Mouse (Mus musculus) MEL (cell line): ENCODE results near the gene Aven. TPM values are rescaled to one million over a fixed set of nuclear protein-coding genes. Genes with fewer than 3 reads are reported as not detected.
A peak's percentile ranks its signal among the peaks of the same experiment; 100 is the strongest.

Experiments used
- DNase-seq: peaks from one replicate; pipeline ENCODE4 v3.0.0; 2011; ENCODE audit warnings: low read depth, low spot score
- H3K27ac ChIP-seq: 2 replicates; pipeline ENCODE4 v1.5.1; 2012; ENCODE audit warnings: low read depth, mild to moderate bottlenecking, control low read depth, low read length, moderate library complexity; ENCODE audit not compliant: control insufficient read depth
- H3K27me3 ChIP-seq, 2 experiments: fragments of 150-350 bp in 1 of 2; sonication (generic) in 1 of 2; 2 replicates each; pipeline ENCODE4 v1.6.1; 2012; ENCODE audit warnings: low read length in 2 of 2, mild to moderate bottlenecking in 2 of 2, improper control_type of control experiment in 1 of 2, moderate library complexity in 1 of 2; ENCODE audit not compliant: insufficient read depth in 2 of 2, control insufficient read depth in 1 of 2
- H3K36me3 ChIP-seq, 2 experiments: 2 replicates each; pipeline ENCODE4 v1.6.1; 2012 to 2014; ENCODE audit warnings: low read length in 2 of 2, improper control_type of control experiment in 1 of 2, inconsistent platforms in 1 of 2, mild to moderate bottlenecking in 1 of 2; ENCODE audit not compliant: insufficient read depth in 2 of 2, control insufficient read depth in 1 of 2
- H3K4me1 ChIP-seq, 2 experiments: fragments of 150-350 bp in 1 of 2; sonication (generic) in 1 of 2; 2 replicates each; pipeline ENCODE4 v1.6.1; 2012; ENCODE audit warnings: low read length in 2 of 2, improper control_type of control experiment in 1 of 2, mild to moderate bottlenecking in 1 of 2; ENCODE audit not compliant: insufficient read depth in 2 of 2, control insufficient read depth in 1 of 2
- H3K4me3 ChIP-seq, 2 experiments: fragments of 150-350 bp in 1 of 2; sonication (generic) in 1 of 2; 2 replicates each; pipeline ENCODE4 v1.5.1; 2012; ENCODE audit warnings: low read depth in 2 of 2, low read length in 2 of 2, mild to moderate bottlenecking in 2 of 2, moderate library complexity in 2 of 2, control low read depth in 1 of 2, improper control_type of control experiment in 1 of 2; ENCODE audit not compliant: control insufficient read depth in 1 of 2, insufficient read depth in 1 of 2
- H3K79me2 ChIP-seq: 2 replicates; pipeline ENCODE4 v1.6.1; 2012; ENCODE audit warnings: mild to moderate bottlenecking, low read length, moderate library complexity; ENCODE audit not compliant: control insufficient read depth, poor library complexity, insufficient read depth
- H3K9ac ChIP-seq: 2 replicates; pipeline ENCODE4 v1.6.1; 2012; ENCODE audit warnings: low read depth, mild to moderate bottlenecking, control low read depth, low read length, moderate library complexity; ENCODE audit not compliant: control insufficient read depth, poor library complexity, severe bottlenecking
- H3K9me3 ChIP-seq: fragments of 150-350 bp; sonication (generic); replicated peaks from 2 replicates; pipeline ENCODE4 v1.6.1; 2012; ENCODE audit warnings: mild to moderate bottlenecking, low read length, improper control_type of control experiment, moderate library complexity; ENCODE audit not compliant: insufficient read depth
- CHD1 ChIP-seq: IDR thresholded peaks from 2 replicates; pipeline ENCODE4 v1.6.1; 2012; ENCODE audit warnings: low read depth, mild to moderate bottlenecking, inconsistent platforms, low read length, improper control_type of control experiment
- CHD2 ChIP-seq: IDR thresholded peaks from 2 replicates; pipeline ENCODE4 v1.6.1; 2011; ENCODE audit warnings: low read length, improper control_type of control experiment
- CTCF ChIP-seq, 3 experiments: IDR thresholded peaks in 2 of 3; conservative IDR thresholded peaks in 1 of 3; 2 replicates each; pipeline ENCODE4 v1.5.1; 2011 to 2012; ENCODE audit warnings: low read length in 3 of 3, low read depth in 2 of 3, mild to moderate bottlenecking in 2 of 3, improper control_type of control experiment in 1 of 3, inconsistent platforms in 1 of 3, mixed read lengths in 1 of 3, moderate library complexity in 1 of 3; ENCODE audit not compliant: control insufficient read depth in 1 of 3, insufficient read depth in 1 of 3, poor library complexity in 1 of 3, severe bottlenecking in 1 of 3
- EP300 ChIP-seq, 2 experiments: IDR thresholded peaks; 2 replicates each; pipeline ENCODE4 v1.6.1; 2011; ENCODE audit warnings: improper control_type of control experiment in 2 of 2, low read length in 2 of 2, low read depth in 1 of 2, mild to moderate bottlenecking in 1 of 2
- GATA1 ChIP-seq: IDR thresholded peaks from 2 replicates; pipeline ENCODE4 v1.6.1; 2011; ENCODE audit warnings: low read depth, low read length, improper control_type of control experiment
- MXI1 ChIP-seq: IDR thresholded peaks from 2 replicates; pipeline ENCODE4 v1.6.1; 2011; ENCODE audit warnings: mild to moderate bottlenecking, low read depth, low read length, improper control_type of control experiment
- MYC ChIP-seq: IDR thresholded peaks from 2 replicates; pipeline ENCODE4 v1.6.1; 2011; ENCODE audit warnings: low read depth, mild to moderate bottlenecking, low read length, improper control_type of control experiment, moderate library complexity
- TCF12 ChIP-seq: IDR thresholded peaks from 2 replicates; pipeline ENCODE4 v1.6.1; 2014; ENCODE audit warnings: low read depth, mild to moderate bottlenecking, inconsistent platforms, low read length, improper control_type of control experiment, moderate library complexity
- ZKSCAN1 ChIP-seq: IDR thresholded peaks from 2 replicates; pipeline ENCODE4 v1.6.1; 2012; ENCODE audit warnings: low read depth, mild to moderate bottlenecking, inconsistent platforms, low read length, improper control_type of control experiment, moderate library complexity
- ZMIZ1 ChIP-seq: IDR thresholded peaks from 2 replicates; pipeline ENCODE4 v1.6.1; 2012; ENCODE audit warnings: low read depth, mild to moderate bottlenecking, inconsistent platforms, low read length, improper control_type of control experiment, moderate library complexity
- ZNF384 ChIP-seq: IDR thresholded peaks from 2 replicates; pipeline ENCODE4 v1.6.1; 2012; ENCODE audit warnings: low read depth, mild to moderate bottlenecking, inconsistent platforms, low read length, improper control_type of control experiment
- polyA plus RNA-seq, 2 experiments: library from polyadenylated mRNA; stranded (reverse) in 1 of 2; unstranded in 1 of 2; fragments of >175 nt in 1 of 2; fragments of >200 nt in 1 of 2; gene quantifications; 2 replicates each; pipeline versions ENCODE4 v1.2.1 to v1.2.4; 2012; ENCODE audit warnings: low replicate concordance in 2 of 2, low read depth in 1 of 2; ENCODE audit not compliant: insufficient read length in 2 of 2, insufficient read depth in 1 of 2, missing spikeins in 1 of 2
- total RNA-seq: library from RNA; depleted of rRNA; stranded (reverse); fragments of 300-350 nt; gene quantifications from 2 replicates; pipeline ENCODE4 v1.2.3, GENCODE M21; 2012

Gene Aven
- total and polyA plus RNA-seq, 3 experiments, result 33.4 to 72.8 (median 50.3) TPM

DNA sequence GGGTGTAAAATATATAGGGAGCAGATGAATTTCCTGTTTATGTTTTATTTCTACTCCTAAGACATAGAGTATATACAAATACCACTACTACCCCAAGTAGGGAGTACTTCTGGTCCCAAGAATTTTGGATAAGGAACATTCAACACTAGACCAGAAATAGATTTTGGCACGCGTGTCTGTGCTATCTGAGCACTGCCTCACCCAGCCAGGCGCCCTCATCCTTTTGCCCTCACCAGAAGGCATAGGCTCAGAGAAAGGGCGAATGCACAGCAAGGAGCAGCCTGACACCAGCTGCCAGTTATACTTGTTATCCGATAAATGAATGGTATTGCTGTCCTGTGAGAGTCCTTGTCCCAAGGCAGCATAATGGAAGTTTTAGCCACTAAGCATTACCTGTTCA is 144.4 kb downstream of the Aven start:
- H3K9me3 ChIP-seq, result no peaks in the 10 kb centered on the region
- H3K4me3 ChIP-seq, result no peak overlapping the region
- TF ChIP-seq ZMIZ1 (no peak), CHD1 (no peak), ZNF384 (no peak), MXI1 (no peak), CHD2 (no peak), CTCF (IDR thresholded peaks at IDR 0.05 in 2 of 3, conservative IDR thresholded peaks at IDR 0.05 in 1 of 3; ENCODE audit: control insufficient read depth in 1 of 3, insufficient read depth in 1 of 3, low read depth in 2 of 3, low read length in 3 of 3, poor library complexity in 1 of 3, severe bottlenecking in 1 of 3) (no peak), MYC (no peak)
- no peaks in the 10 kb centered on the region for H3K36me3 ChIP-seq
- no peak for DNase-seq
- no peaks in the 10 kb centered on the region for H3K79me2 ChIP-seq
- no peaks in the 10 kb centered on the region for H3K4me1 ChIP-seq
- H3K27me3 ChIP-seq, result no peaks in the 10 kb centered on the region
- no peak overlapping the region for H3K9ac ChIP-seq
- H3K27ac ChIP-seq, result no peak overlapping the region

DNA sequence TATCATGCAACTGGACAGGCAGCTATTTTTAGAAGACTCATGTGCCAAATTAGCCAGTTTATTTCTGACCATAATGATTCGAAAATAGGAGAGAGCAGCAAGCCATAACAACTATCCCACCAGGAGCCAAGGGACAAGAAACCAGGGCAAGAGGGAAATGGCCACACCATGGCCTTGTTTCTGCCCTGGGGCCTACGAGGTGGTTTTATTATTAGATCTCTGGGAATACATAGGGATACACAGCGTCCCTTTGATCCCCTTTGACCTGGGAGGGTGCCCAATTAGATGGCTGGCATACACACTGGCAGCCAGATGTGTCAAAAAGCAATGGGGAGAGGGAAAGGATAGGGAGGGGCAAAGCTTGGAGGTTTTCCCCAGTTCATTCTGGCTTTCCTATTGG is 161.1 kb downstream of the Aven start:
- peaks cover 0 to 3% of the 10 kb centered on the region in 2 experiments; a peak in 2 of 4 replicates for H3K27me3 ChIP-seq
- no peak overlapping the region for H3K4me3 ChIP-seq
- DNase-seq, result no peak
- no peaks in the 10 kb centered on the region for H3K9me3 ChIP-seq
- peaks cover 0 to 9% of the 10 kb centered on the region in 2 experiments; a peak in 2 of 4 replicates for H3K4me1 ChIP-seq
- peaks cover 0 to 7% of the 10 kb centered on the region in 2 experiments; a peak in 2 of 4 replicates for H3K36me3 ChIP-seq
- H3K27ac ChIP-seq, result no peak overlapping the region
- no peaks in the 10 kb centered on the region for H3K79me2 ChIP-seq
- no peak overlapping the region for H3K9ac ChIP-seq
- TF ChIP-seq ZKSCAN1 (no peak), ZNF384 (no peak)

DNA sequence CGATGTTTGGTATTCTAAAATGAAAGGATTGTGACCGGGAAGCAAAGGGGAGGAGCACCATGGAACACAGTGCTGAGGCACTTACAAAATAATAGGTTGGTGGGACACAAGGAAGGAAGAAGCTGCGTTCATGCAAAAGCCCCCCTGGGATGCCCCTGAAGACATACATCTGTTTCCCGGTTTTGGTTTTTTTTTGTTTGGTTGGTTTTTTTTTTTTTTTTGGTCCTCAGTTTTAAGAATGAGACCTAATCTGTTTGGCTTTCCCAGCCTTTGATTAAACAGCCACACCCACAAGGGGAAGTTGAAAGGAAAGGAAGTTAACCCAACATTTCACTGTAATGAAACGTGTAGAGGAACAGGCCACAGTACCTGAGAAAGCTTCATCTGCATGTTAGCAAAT is 163.4 kb downstream of the Aven start:
- Histone ChIP-seq H3K9me3 (no peaks in the 10 kb centered on the region), H3K36me3 (peaks cover 0 to 7% of the 10 kb centered on the region in 2 experiments; a peak in 2 of 4 replicates), H3K4me1 (peaks cover 0 to 9% of the 10 kb centered on the region in 2 experiments; a peak in 2 of 4 replicates), H3K79me2 (no peaks in the 10 kb centered on the region), H3K27ac (no peak overlapping the region), H3K9ac (no peak overlapping the region)
- TF ChIP-seq TCF12 (no peak), EP300 (IDR thresholded peaks at IDR 0.05; ENCODE audit: low read depth in 1 of 2, low read length in 2 of 2) (peak in 1 of 2 experiments; percentile 39; a peak in 1 of 4 replicates), GATA1 (0 out of 2 replicates have a peak, but pooled peaks have one; percentile 18), ZNF384 (peak; percentile 89)
- TF ChIP-seq, all 39 proteins: peak for 3
- H3K27me3 ChIP-seq, result peaks cover 0 to 3% of the 10 kb centered on the region in 2 experiments; a peak in 2 of 4 replicates
- no peak overlapping the region for H3K4me3 ChIP-seq
- peak; percentile 47 for DNase-seq
